Mouse (Mus musculus) macrophage (primary cell): ENCODE results near the gene Exd2. TPM values are rescaled to one million over a fixed set of nuclear protein-coding genes. Genes with fewer than 3 reads are reported as not detected.

ENCODE experiments used
- H3K27ac ChIP-seq: fragments of 350-480 bp; formaldehyde crosslinking; 2 replicates; pipeline ENCODE4 v1.9.0; 2021
- H3K36me3 ChIP-seq: fragments of 350-480 bp; formaldehyde crosslinking; 2 replicates; pipeline ENCODE4 v1.9.0; 2021; ENCODE audit errors: inconsistent target
- H3K4me3 ChIP-seq: fragments of 350-480 bp; formaldehyde crosslinking; 2 replicates; pipeline ENCODE4 v1.9.0; 2021; ENCODE audit errors: inconsistent target
- H3K79me2 ChIP-seq: fragments of 350-480 bp; formaldehyde crosslinking; 2 replicates; pipeline ENCODE4 v1.9.0; 2021; ENCODE audit errors: inconsistent target
- WGBS: methylation state at CpG from one replicate; pipeline ENCODE4 v1.1.7; 2026; ENCODE audit warnings: inconsistent platforms; ENCODE audit not compliant: missing documents; 5-methylcytosine and 5-hydroxymethylcytosine counted together
- polyA plus RNA-seq: library from polyadenylated mRNA; stranded (reverse); fragments of 250-400 nt; gene quantifications from 3 replicates; pipeline ENCODE4 v1.2.4, GENCODE M21; 2018; ENCODE audit warnings: inconsistent platforms

The Exd2 gene
- polyA plus RNA-seq, 1 experiment from 2014 or later: 6.5 TPM

DNA sequence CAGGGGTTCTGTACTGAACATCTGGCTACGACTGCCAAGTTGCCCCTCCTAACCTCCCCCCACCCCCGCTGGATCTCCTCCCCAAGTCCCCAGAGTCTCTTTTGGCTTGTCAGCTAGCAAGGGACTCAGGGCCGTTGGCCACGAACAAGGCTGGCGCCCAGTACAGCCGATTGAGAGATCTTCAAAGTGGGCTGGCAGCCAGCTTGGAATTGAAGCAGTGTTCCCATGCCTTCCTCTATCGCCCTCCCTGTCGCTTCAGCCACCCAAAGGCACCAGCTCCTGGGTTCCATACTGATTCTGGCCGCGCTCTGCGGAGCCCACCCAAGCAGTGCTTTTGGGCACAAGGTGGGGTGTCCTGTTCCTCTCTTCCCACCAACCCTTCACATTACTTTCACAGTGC, 86.8 kb downstream of the Exd2 start:
- WGBS: 90% methylated on average over 11 of the region's 11 CpGs
- H3K79me2 ChIP-seq: no peaks in the 10 kb centered on the region
- H3K27ac ChIP-seq: no peak overlapping the region
- no peak overlapping the region for H3K4me3 ChIP-seq
- no peaks in the 10 kb centered on the region for H3K36me3 ChIP-seq

Other genes with a start within 250 kb of the Exd2 start
- gene Actn1, start 202.7 kb upstream of the Exd2 start, polyA plus RNA-seq: 51.0 to 105 TPM (median 88.5 TPM) in 3 replicates
- 12.4 to 17.4 TPM (median 12.8 TPM) in 3 replicates for gene Dcaf5, start 26.5 kb upstream of the Exd2 start, polyA plus RNA-seq
- gene Galnt16, start 55.2 kb downstream of the Exd2 start, polyA plus RNA-seq: not detected in 3 replicates
- 22.6 to 28.6 TPM (median 28.6 TPM) in 3 replicates for gene Slc39a9, start 180.8 kb downstream of the Exd2 start, polyA plus RNA-seq
- 38.3 to 89.7 TPM (median 63.7 TPM) in 3 replicates for gene Erh, start 181.2 kb downstream of the Exd2 start, polyA plus RNA-seq
- not detected in 3 replicates for gene Plekhd1, start 229.5 kb downstream of the Exd2 start, polyA plus RNA-seq